Mouse (Mus musculus) ES-E14 (cell line): ENCODE results near the gene Rnf141.

Experiments
- CHD2 ChIP-seq: IDR thresholded peaks from 2 replicates; pipeline ENCODE4 v1.6.1; 2014; ENCODE audit warnings: mild to moderate bottlenecking, low read depth, low read length, inconsistent platforms
- MAFK ChIP-seq: IDR thresholded peaks from 2 replicates; pipeline ENCODE4 v1.6.1; 2014; ENCODE audit warnings: mild to moderate bottlenecking, low read depth, low read length, inconsistent platforms; ENCODE audit not compliant: insufficient read depth
- ZC3H11A ChIP-seq: IDR thresholded peaks from 2 replicates; pipeline ENCODE4 v1.6.1; 2012; ENCODE audit warnings: low read depth, mild to moderate bottlenecking, inconsistent platforms, low read length, borderline replicate concordance

- no peak for TF ChIP-seq CHD2
- TF ChIP-seq ZC3H11A = no peak
- no peak for TF ChIP-seq MAFK
Measured at GRCm38 (mm10) chr7:110768001-110768400, 76.3 kb downstream of the Rnf141 start, which contains the start of gene Ampd3.
